Mouse (Mus musculus) brain, embryonic 18.5 days (tissue): Measurements from ENCODE around the gene Resf1.
"Not testable (repeated sequence)": the region's sequence is repeated elsewhere in the genome, so short reads cannot be mapped to it uniquely, and the experiment has no call there.

Source experiments
- DNase-seq: peaks from one replicate; pipeline ENCODE4 v3.0.0-alpha.2; 2012; ENCODE audit warnings: low read depth, low spot score

Gene Resf1

DNA sequence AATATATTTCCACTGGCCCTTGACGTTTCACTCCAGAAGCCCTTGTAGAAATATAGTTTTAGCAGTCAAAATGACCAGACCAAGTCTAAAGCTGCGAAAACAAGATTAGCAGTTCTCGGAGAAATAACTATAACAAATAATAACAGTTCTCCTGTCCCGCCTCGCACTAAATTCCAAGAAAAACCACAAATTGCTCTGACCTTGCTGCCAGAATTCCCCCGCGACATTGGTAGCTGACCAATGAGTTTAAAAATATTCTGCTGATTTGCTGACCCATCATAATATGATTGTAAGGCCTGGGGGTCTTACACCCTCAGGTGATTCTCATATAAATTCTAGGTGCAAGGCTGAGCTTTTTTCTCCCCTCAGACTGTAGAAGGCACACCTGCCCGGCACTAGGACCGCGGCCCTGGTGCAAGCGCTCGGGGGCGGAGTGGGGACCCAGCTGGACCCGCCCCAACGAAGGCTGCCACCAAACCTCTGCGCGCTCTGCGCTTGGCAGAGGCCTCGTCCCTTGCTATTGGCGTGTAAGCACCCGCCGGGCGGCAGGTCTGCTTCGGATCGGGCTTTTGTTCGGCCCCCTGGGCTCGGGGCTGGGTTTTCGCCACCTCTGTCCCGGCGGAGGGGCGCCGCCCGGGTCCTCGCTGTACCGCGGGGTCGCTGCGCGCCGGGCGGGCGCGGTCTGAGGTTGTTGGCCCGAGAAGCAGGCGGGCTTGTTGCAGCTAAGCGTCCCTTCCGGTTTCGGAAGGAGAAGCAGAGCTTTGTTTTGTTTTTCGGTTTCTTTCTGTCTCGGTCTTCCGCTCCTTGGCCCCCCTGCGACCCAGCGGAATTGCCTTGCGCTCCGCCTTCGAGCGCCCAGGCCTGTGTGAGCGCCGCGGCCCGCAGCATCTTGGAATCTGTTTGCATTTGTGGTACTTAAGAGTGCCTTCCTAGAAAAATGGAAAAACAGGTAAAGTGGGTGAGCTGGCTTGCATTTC lies at the start of gene Resf1:
Gene Resf1, plus strand, starts transcription at position 459 of the 977 bp plus-strand sequence.
- peak; percentile 66 for DNase-seq

DNA sequence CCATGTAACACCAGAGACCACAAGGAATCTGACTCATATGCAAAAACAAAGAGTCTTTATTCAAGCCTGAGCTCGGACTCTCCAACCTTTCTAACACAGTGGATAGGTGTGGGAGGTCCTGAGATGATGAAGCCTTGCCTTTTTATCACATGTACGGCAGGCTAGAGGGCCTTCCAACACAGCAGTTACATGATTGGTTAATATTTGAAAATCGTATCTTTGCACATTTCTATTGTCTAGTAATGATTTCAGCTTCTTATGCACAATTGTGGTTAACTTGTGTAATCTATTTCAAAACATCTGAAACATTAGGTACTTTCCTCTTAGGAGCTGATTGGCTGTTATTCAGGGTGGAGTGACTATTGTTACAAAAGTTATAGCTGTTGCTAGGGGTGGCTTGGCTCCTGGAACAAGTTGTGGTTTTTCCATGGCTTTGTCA lies 48.4 kb upstream of the Resf1 start:
- DNase-seq, result no peak

DNA sequence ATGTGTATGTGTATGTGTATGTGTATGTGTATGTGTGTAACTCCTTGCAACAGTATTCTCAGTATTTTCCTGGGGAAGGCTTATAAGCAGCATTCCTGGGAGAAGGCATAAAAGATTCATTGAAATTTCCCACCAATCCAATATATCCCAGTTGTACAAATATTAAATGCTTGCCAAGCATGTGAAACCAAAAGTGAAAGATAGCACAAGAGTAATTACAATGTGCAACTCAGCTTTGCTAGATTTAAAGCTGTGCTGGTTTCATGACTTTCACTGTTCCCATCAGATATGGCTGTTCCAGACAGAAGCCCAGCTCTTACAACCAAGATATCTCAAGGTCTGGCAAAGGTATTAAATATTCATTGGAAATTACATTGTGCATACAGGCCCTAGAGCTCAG lies 41.3 kb upstream of the Resf1 start:
- DNase-seq, result no peak

DNA sequence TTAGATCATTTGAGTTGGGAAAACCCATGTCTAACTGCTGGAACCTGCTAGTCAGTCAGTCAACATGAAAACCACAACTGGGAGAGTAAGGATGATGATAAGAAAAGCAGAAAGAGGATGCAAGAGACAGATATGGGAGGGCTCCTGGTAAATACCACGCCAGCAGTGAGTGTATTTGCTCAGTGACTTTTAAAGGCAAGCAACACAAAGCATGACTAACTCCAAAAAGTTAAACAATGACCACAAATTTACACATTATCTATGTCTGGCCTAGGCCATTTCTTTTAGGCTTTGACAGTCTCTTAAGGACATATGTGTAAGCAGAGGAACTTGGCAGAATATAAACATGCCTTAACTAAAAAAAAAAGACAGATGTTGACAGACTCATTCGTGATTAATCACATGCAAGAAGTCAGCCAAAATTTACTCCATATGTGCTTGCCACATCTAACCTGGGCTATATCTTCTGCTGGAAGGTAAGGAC lies 30.9 kb upstream of the Resf1 start:
- DNase-seq, result no peak

DNA sequence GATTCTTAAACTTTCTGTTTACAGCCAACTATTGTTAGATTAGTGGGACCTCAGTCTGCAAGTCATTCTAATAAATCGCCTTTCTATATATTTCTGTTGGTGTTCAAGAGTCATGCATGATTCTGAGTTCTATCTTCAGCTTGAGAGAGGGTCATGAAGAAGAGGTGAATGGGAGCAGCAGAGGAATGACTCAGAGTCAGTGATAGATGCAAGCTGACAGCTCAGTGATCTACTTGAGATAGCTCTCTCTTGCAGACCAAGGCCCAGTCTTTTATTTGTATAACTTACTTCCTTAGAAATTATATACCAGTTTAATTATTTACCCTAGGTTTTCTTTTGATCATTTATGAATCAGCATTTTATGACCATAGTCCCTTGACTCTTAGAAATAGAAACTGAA lies 30.3 kb upstream of the Resf1 start:
- DNase-seq, result no peak

DNA sequence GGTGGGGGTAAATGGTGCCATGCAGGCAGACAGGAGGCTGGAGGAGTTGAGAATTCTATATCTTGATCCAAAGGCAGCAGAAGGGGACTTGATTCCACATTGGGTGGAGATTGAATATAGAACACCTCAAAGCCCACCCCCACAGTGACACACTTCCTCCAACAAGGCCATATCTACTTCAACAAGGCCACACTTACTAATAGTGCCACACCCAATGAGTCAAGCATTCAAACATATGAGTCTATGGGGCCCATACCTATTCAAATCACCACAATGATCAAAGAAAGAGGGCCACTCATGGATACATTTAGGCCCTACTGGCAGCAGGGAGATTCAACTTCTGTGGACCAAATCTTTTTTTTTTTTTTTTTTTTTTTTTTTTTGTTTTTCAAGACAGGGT lies 28.7 kb upstream of the Resf1 start:
- no peak for DNase-seq

DNA sequence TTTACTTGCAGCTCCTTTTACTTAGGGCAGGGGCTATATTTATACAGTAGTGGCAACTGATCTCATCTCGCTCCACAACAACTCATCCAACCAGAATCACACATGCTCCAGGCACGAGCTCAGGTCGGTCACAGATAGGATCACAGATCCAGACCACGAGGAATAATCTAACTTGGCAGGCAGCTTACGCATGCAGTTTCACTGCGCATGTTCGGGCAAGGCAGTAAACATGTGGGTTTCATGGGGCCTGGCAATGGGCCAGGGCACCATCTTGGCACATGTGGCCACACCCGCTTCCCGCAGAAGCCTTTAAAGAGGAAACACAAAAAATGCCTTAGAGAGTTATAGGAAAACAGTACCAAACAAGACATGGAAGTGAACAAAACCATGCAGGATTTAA lies 21.0 kb upstream of the Resf1 start:
- not testable (repeated sequence) for DNase-seq

DNA sequence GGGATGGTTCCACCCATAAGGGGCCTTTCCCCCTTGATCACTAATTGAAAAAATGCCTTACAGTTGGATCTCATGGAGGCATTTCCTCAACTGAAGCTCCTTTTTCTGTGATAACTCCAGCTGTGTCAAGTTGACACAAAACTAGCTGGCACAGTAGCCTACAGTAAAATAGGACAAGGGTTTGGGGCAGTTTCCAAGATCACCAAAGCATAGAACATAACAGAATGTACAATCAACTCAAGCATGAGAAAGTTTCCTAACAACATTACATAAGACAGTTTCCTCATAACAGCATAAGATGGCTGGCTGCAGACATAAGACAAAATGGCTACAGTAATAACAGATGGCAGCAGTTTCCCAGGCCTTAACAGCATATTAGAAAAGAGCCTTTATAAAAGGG lies 6.0 kb upstream of the Resf1 start:
- not testable (repeated sequence) for DNase-seq

DNA sequence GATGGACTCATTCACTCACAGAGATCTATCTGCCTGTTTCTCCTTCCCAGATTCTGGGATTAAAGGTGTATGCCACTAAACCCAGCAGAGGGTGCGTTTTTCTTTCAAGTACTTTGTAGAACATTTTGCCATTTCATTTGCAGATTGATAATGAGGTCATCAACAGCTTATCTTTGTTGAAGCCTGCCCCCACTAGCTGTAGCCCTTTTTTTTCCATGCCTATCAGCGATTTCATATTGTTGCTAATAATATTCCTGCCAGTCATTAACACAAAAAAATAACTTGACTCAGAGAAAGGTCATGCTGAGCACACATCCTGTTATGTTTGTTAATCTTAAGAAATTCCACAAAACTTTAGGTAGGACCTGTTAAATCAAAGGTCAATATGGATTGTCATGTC lies 2.1 kb upstream of the Resf1 start:
- no peak for DNase-seq

DNA sequence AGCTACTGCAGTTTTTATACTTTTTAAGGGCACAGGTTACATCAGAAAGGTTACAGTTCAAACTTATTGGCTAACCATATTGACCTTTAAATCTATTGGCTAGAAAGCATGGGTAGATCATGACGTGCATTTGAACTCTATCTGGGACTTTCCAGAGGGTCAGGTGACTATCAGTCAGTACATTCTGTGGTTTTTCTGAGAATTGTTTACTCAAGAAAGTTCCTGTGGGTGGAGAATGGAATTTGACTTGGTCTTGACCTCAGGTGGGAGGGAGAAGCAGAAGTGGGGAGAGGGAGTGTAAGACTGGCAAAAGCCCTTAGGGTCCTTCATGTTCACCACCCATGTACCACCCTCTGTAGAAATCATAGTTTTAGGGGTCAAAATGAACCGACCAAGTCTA lies 1.4 kb upstream of the Resf1 start:
- no peak for DNase-seq

DNA sequence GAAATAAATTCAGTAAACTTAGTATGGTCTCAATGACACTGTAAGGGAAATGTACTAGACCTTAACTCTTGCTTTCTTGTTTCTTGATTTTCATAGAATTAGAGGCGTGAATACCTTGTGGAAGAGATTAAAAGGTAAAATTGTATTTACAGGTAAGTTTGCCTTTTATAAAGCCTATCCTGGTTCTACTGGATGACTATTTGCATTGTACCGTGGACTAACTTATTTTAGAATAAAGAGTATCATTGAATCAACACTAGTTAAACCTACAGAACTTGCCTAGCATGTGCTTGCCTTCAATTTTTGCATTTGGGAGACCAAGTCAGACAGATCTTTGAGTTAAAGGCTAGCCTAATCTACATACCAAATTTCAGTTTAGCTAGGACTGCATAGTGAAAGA lies 1.0 kb downstream of the Resf1 start:
- DNase-seq, result no peak

DNA sequence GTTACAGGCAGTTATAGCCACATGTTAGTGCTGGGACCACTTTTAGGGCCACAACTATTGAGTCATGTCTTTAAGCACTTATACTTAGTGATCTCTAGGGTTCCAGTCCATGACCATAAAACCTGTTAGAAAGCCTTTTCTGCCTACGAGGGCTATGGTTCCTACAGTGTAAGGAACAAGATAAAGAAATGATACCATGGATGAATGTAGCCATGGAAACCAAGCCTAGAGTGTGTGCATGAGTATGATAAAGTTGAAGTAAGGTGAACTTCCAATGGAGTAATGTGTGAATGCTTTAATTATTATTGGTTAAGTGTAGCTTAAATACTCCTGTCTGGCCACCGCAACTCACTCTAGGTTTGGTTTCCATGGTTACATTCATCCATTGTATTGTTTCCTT lies 1.8 kb downstream of the Resf1 start:
- no peak for DNase-seq

DNA sequence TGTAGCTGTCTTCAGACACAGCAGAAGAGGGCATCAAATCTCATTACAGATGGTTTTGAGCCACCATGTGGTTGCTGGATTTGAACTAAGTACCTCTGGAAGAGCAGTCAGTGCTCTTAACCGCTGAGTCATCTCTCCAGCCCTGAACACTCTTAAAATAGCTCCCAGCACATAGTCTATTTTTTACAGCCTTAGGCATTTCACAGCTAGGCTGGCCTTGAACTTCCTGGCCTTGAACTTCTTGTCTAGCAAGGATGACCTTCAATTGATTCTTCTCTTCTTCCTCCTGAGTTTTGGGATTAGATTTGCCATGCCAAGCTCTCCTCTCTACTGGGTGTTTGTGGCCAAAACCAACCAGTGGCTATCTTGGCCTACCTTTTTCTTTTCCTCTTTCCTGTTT lies 2.6 kb downstream of the Resf1 start:
- no peak for DNase-seq

DNA sequence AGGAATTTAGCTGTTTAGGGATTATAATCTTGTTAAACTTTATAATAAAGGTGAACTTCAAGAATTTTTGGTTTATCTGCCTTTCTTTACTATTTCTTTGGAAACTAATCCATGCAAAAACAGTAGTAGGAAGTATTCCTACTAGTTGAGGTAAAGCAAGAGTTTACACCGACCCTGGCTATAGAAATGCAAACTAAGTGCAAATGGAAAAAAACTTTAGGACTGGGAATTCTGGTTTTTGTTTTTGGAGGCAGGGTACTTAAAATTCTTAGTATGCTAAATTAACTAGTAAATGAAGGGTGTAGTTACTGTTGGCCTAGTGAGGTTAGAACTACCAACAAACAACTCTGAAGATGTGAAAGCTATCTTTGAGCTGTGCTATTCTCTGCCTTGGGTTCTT lies 3.0 kb downstream of the Resf1 start:
- no peak for DNase-seq

DNA sequence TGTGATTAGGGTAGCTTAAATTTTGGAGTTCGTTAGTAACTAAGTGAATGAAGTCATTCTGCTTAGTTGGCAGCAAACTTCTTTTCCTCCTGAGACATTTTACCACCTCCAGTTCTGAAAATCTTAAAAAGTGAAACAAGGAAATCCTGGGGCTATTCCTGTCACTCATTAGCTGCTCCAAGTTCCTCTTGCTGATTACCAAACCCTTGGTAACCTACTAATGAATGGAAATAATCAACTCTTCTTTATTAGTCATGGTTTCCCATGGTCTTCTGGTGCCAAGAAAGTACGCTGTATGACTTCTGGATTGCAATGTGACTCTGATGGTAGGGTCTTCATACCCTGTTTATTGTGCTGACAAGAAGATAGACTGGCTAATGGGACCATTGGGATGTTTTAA lies 5.7 kb downstream of the Resf1 start:
- no peak for DNase-seq

DNA sequence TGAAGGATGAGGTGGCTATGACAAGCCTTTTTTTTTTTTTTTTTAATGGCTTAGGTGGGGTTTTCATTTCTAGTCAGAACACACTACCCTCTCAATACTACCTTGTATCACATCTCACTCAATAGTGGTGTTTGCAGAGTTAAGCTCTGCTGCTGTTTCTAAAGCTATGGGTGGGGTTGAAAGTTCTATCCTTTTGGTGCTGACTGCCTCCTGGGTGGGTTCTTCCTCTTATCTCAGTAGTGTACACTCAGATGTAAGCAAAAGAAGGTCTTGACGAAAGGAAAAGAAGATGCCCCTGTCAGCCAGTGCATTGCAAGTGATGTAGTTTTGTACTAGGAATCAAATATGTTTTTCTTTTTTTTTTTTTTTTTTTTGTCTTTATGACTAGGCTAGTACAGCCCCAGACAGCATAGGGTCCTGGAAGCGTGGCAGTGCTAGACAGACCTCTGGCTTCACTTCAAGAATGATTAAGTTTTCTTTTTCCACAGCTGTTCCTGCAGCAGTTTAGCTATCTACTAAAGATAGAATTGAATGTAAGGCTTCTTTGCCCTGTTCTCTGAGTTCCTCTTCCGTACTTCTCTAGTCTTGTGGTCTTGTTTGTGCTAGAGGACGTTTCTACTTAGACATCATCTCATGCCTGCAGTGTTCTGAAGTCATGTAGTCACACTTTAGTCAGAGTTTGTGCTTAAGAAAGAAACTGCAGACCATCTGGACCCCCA lies 14.5 kb downstream of the Resf1 start:
- DNase-seq, result no peak

DNA sequence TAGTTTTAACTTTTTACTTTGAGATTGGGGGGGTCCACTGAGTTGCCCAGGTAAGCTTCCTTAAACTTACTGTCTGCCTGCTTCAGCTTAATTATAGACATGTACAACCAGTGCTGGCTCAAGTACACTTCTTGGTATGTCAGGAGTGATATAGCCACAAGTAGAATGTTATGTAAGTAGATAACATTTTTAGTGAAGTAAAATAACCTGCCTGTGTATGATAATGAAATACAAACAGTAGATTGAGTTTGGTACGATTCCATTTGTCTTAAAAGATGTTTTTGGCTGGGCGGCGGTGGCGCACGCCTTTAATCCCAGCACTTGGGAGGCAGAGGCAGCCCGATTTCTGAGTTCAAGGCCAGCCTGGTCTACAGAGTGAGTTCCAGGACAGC lies 15.0 kb downstream of the Resf1 start:
- DNase-seq, result no peak

DNA sequence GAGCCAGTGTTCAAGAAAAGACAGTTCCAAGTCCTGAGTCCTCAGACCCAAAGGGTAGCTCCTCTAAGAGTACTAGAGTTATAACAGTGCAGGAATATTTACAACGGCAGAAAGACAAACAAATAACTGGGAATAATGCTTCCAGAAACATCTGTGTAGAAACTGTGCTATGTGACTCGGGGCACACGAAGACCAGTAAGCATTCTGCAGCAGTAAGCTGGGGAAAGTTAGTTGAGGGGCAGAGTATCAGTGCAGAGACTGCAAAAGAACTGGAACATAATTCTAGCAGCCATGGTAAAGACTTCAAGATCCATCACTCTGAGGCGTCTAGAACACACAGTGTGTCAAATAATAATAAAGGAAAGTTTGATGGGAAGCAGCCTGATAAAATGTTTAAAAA lies 19.9 kb downstream of the Resf1 start:
- DNase-seq, result no peak

DNA sequence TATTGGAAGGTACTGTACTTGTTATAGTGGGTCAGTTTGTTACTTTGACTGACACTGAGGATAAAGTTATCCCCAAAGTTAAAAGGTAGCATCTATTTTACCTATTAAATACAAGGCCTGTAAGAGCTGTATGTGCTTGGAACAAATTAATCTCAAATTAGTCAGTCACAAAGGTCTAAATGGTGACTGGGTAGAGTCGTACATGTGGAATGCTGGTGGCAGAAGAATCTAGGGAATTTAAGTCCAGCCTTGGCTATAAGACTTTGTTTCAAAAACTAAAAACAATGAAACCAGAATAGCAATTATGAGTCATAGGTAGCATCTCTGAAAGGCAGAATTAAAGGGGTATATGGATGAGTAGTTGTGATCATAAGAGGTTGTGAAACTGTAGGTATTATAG lies 21.1 kb downstream of the Resf1 start:
- DNase-seq, result no peak

DNA sequence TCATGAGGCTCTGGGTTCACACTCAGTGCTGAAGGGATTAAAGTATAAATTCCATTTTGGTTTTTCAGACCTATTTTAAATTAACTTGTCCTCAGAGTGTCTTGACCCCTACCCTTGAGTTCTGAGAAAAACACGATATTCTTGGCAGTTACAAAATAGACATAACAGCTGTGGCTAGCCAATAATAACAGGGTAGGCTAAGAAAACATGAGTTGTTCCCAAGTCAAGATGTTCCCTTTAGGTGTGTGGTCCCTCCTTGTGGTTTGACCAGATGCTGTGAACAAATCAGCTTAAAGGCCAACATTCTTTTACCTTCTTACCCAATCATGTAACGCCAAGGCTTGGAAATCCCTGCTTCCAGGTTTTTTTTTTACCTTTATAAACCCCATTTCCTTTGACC lies 23.8 kb downstream of the Resf1 start:
- no peak for DNase-seq

DNA sequence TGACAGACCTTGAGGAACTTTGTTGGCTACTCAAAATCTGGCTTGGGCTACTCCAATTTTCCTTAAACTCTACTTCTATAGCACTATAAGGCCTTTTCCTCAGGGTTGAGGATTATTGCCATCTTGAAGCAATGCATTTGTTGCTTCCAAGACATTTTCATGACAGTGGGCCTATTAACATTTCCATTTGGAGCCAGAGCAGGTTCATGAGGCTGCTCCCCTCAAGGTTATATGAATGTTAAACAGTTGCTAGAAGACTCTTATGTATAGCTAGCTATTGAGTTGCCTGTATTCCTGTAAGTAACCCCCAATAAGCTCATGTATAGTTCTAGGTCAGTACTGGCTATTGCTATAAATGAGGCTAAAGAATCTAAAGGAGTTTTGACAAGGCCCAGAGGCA lies 28.8 kb downstream of the Resf1 start:
- DNase-seq, result no peak

DNA sequence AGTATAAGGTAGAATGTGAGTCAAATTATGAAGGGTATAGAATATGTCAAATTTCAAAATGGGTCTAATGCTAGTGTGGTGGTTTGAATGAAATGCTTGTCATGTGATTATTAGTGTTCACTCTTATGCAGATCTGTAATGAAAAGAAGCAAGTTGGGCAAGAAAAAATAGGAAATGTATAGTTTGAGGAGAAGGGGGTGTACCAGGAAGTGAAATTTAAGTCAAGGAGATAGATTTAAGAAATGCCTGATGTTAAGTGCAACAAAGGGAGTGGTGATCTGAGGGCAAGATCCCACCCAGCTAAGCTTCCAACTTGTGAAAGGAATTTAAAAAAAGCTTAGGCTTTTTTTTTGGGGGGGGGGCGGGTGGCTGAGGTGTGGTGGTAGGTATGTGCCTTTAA lies 29.4 kb downstream of the Resf1 start:
- DNase-seq, result no peak

DNA sequence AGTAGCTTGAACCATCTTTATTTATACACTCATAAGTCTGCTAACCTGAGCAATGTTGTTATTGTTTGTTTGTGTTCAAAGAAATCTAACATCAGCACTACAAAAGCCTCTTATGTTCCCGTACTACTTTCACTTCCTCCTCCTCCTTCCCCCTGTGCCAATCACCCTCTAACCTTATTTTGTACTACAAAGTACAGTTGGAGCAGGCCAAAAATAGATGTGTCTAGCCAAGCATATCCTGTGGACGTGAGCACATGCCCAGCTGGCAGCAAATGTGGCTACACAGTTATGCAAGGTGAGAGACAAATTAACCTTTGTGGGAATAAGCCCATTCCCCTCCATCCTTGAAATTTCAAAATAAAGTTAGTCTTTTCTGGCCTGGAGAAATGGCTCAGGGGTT lies 34.6 kb downstream of the Resf1 start:
- DNase-seq, result no peak
